Mouse (Mus musculus): Measurements from ENCODE around the gene C1rb. TPM values are rescaled to one million over a fixed set of nuclear protein-coding genes. Genes with fewer than 3 reads are reported as not detected.
"Not testable (repeated sequence)": the region's sequence is repeated elsewhere in the genome, so short reads cannot be mapped to it uniquely, and the experiment has no call there.

The C1rb gene
- not detected in 2 replicates for polyA plus RNA-seq (2015; fragmentation: Nextera tagmentation; extraction: Ambion mirVana)

DNA sequence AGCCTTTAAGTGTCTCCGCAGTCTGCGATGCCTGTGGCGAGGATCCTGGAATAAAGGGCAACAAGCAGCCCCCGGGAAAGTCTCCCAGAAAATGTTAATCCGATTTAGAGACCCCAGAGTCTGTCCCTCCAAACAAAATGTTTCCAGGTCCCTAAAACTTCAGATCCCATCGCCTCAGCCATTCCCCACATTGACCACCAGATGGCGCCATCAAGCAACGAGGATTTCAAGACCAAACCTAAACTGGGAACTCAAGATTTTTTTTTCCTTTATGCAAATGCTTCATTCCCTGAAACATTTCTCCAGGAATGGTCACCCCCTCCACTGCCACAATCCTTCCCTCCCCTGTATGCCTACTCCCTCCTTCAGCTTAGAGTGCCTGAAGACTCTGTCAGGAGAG, at the start of gene C1rb:
TSS of gene C1rb (plus strand) at position 269 of the 400 bp plus-strand sequence.
- no peak within 1 kb of the TSS for H3K4me2 ChIP-seq
- H3K9me3 ChIP-seq = no peaks in the 10 kb centered on the region
- no peak within 1 kb of the TSS for H3K4me3 ChIP-seq (replicated peaks)
- 2% methylated on average over 8 of the region's 8 CpGs for WGBS
- no peak within 1 kb of the TSS for H3K27ac ChIP-seq
- no peaks in the 10 kb centered on the region for H3K27me3 ChIP-seq (replicated peaks)
- no peaks in the 10 kb centered on the region for H3K4me1 ChIP-seq
- no peaks in the 10 kb centered on the region for H3K36me3 ChIP-seq
- no peak for ATAC-seq (ENCODE audit: insufficient read depth, low FRiP score, low read depth)
- no peak within 1 kb of the TSS for H3K9ac ChIP-seq

DNA sequence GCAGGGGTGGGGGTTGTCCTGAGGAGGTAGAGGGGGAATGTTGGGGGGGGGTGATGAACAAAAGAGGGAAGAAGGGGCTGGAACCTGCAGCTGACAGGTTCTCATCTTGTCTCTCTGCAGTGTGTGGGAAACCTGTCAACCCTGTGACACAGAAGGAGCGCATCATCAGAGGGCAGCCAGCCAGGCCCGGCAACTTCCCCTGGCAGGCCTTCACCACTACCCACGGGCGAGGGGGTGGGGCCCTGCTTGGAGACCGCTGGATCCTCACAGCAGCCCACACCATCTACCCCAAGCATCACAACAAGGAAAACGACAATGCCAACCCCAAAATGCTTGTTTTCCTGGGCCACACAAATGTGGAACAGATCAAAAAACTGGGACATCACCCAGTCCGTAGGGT, 48.0 kb upstream of the C1rb start:
- not testable (repeated sequence) for H3K4me1 ChIP-seq; H3K9me3 ChIP-seq; ATAC-seq (ENCODE audit: insufficient read depth, low FRiP score, low read depth); H3K36me3 ChIP-seq; H3K4me2 ChIP-seq; H3K27me3 ChIP-seq (replicated peaks); H3K27ac ChIP-seq; H3K9ac ChIP-seq; H3K4me3 ChIP-seq (replicated peaks)
- 72% methylated on average over 7 of the region's 7 CpGs for WGBS

DNA sequence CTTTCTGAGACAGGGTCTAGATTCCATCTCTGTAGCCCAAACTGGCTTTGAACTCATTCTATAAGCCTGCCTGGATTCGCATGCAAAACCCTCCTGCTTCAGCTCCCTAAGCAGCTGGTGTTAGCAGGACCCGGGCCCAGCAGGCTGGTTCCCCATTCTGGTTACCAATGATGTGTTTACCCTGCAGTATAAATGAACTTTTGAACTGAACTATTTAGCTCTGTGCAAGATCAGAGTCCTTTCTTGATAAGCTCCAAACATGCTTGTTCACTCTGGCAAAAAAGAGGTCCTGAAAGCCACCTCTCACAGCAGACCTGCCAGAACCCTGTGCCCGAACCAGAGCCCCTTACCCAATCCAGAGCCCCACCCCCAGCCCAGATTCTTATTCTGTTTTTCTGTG, 42.2 kb upstream of the C1rb start:
- H3K9me3 ChIP-seq = no peaks in the 10 kb centered on the region
- no peak overlapping the region for H3K27ac ChIP-seq
- H3K4me2 ChIP-seq = no peak overlapping the region
- H3K36me3 ChIP-seq = no peaks in the 10 kb centered on the region
- 62% methylated on average over 3 of the region's 3 CpGs for WGBS
- no peaks in the 10 kb centered on the region for H3K4me1 ChIP-seq
- H3K9ac ChIP-seq = no peak overlapping the region
- H3K4me3 ChIP-seq (replicated peaks) = no peak overlapping the region
- no peaks in the 10 kb centered on the region for H3K27me3 ChIP-seq (replicated peaks)
- 0 out of 2 replicates have a peak, but pooled peaks have one; percentile 50 for ATAC-seq (ENCODE audit: insufficient read depth, low FRiP score, low read depth)

DNA sequence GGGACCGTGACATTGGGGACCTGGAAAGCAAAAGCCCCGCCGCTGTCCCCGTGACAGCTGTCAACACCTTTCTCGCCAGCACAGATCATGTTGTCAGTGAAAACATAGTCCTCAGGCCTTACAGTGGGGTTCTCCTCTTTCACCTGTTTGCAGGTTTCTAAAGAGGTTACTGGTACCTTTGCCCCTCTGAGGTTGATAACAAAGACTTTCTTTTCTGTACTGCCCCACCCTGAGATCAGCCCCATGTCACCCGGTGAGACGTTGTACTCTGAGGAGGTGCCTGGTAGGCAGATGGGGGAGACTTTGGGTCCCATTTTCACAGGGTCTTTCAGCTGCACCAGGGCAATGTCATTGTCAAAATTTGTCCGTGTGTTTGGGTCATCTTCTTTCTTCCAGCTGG, 39.0 kb upstream of the C1rb start:
- Histone ChIP-seq H3K4me2 (no peak overlapping the region), H3K27ac (no peak overlapping the region), H3K36me3 (no peaks in the 10 kb centered on the region), H3K9me3 (no peaks in the 10 kb centered on the region), H3K4me1 (no peaks in the 10 kb centered on the region), H3K27me3 (replicated peaks) (no peaks in the 10 kb centered on the region), H3K4me3 (replicated peaks) (no peak overlapping the region), H3K9ac (no peak overlapping the region)
- WGBS = 79% methylated on average over 8 of the region's 8 CpGs
- ATAC-seq (ENCODE audit: insufficient read depth, low FRiP score, low read depth) = no peak

DNA sequence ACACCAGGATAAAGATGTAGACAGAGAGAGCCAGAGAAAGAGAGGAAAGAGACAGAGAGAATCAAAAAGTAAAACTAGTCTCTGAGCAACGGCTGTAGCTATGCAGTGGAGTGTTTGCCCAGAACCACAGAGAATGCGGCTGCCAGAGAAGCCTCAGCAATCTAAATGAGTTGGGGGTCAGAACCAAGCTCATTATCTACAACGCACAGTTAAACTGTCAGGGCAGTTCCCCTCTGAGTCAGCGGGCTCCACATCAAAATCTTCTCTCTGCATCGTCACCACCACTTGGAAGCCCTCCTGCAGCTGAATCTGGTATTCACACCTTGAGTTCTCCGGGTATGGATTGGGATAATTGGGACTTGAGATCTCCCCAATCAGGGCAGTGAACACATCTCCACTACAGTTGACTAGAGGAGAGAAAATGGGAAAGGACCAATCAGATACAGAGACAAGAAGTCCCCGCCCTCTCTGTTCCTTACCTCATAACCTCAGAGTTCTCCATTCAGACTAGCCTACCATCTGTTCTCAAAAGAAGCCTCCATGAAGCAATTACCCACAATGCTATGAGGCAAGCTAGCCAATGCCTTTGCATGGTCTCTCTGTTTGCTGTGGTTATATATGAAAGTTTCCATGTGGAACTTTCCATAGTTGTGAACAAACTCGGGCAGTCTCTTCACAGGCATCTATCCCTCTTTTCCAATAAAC, 33.8 kb upstream of the C1rb start:
- 69% methylated on average over 8 of the region's 8 CpGs for WGBS
- not testable (repeated sequence) for ATAC-seq (ENCODE audit: insufficient read depth, low FRiP score, low read depth)

DNA sequence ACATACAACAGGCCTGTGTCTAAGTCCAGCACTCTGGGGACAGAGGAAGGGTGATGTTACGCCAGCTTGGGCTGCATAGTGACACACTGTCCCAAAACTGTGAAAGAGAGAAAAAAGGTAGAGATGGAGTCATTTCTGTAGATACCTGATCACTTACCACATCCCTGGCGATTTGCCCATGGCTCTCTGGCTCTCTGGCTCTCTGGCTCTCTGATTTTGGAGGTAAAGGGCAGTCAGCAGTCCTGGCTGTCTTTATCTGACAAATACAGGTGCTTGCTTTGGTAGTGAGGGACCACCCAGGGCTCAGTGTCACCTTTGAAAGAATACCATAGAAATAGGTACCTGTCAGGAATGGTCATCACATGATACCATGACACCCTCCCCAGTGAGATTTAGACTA, 28.9 kb upstream of the C1rb start:
- not testable (repeated sequence) for ATAC-seq (ENCODE audit: insufficient read depth, low FRiP score, low read depth); H3K36me3 ChIP-seq; H3K9me3 ChIP-seq; H3K9ac ChIP-seq; H3K4me1 ChIP-seq; H3K4me3 ChIP-seq (replicated peaks); H3K4me2 ChIP-seq; H3K27ac ChIP-seq; H3K27me3 ChIP-seq (replicated peaks)
- 81% methylated on average over 2 of the region's 2 CpGs for WGBS

More for the DNA sequence above, 33.8 kb upstream of the C1rb start:
- not testable (repeated sequence) for H3K36me3 ChIP-seq; H3K4me3 ChIP-seq (replicated peaks); H3K4me1 ChIP-seq; H3K27ac ChIP-seq; H3K27me3 ChIP-seq (replicated peaks); H3K9me3 ChIP-seq; H3K9ac ChIP-seq; H3K4me2 ChIP-seq

DNA sequence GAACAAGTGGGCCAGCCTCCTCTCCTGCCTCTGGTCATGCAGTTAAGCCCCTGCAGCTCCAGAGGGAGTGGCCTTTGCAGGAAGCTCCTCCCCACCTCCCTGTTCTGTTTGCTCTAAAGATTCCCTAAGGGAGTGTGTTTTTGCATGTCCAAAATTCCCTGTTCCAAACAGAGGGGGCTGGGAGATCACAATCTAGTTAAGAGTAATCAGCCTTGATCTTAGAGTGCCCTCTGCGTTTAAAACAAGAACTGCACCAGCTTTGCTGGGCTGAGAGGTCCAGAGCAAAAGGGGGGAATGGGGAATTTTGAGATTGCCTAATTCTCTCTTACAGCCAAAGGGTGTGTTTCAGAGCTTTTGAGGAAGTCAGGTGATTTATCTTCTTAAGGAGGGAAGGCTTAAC, 27.8 kb upstream of the C1rb start, which contains the start of gene C1s1:
TSS of gene C1s1 (minus strand) at position 76 of the 400 bp plus-strand sequence.
- H3K4me2 ChIP-seq; H3K9me3 ChIP-seq; H3K27ac ChIP-seq; H3K27me3 ChIP-seq (replicated peaks); H3K4me3 ChIP-seq (replicated peaks); H3K4me1 ChIP-seq; H3K36me3 ChIP-seq; H3K9ac ChIP-seq: not testable (repeated sequence)
- ATAC-seq (ENCODE audit: insufficient read depth, low FRiP score, low read depth) = 0 out of 2 replicates have a peak, but pooled peaks have one; percentile 39
- WGBS = 3% methylated on average over 1 of the region's 1 CpGs

DNA sequence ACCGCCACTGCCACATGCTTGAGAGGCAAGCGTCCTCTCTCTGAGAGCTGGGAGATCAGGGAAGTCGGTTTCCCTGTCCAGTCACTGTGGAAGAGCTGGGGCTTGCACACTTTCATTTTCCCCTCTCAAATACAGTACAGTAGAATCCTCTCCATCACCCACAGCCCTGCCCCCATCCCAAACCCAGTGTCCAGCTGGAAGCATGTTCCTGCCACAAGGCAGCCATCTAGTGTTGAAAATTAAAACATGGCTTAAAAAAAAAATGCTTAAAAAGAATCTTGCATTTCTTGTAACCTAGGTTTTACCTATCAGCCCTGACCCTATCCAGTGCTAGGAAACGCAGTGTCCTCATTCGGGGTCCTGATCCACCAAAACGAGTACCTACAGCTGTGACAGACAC, 25.6 kb upstream of the C1rb start:
- 81% methylated on average over 6 of the region's 6 CpGs for WGBS
- Histone ChIP-seq H3K9ac (no peak overlapping the region), H3K27me3 (replicated peaks) (no peaks in the 10 kb centered on the region), H3K4me3 (replicated peaks) (no peak overlapping the region), H3K9me3 (no peaks in the 10 kb centered on the region), H3K4me2 (no peak overlapping the region), H3K36me3 (no peaks in the 10 kb centered on the region), H3K27ac (no peak overlapping the region), H3K4me1 (no peaks in the 10 kb centered on the region)
- no peak for ATAC-seq (ENCODE audit: insufficient read depth, low FRiP score, low read depth)

DNA sequence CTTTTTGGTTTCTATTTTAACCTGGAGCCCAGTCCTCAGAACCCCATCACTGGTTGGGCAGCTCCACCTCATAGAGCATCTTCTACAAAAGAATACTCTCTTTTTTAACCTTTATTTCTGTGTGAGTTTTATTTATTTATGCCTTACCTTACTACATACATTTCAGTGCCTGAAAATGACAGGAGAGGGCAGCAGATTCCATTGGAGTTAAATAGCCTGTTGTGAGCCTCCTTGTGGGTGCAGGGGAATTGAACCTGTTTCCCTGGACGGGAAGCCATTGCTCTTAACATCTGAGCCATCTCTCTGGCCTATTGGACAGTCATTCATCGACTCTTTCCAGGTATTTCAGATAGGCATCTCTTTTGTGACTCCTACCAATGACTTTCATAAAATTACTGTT, 24.7 kb upstream of the C1rb start:
- WGBS = 75% methylated on average over 2 of the region's 2 CpGs
- H3K9me3 ChIP-seq = no peaks in the 10 kb centered on the region
- H3K27ac ChIP-seq = no peak overlapping the region
- H3K4me2 ChIP-seq = no peak overlapping the region
- ATAC-seq (ENCODE audit: insufficient read depth, low FRiP score, low read depth) = no peak
- no peaks in the 10 kb centered on the region for H3K36me3 ChIP-seq
- H3K4me3 ChIP-seq (replicated peaks) = no peak overlapping the region
- no peaks in the 10 kb centered on the region for H3K4me1 ChIP-seq
- H3K9ac ChIP-seq = no peak overlapping the region
- H3K27me3 ChIP-seq (replicated peaks) = no peaks in the 10 kb centered on the region

DNA sequence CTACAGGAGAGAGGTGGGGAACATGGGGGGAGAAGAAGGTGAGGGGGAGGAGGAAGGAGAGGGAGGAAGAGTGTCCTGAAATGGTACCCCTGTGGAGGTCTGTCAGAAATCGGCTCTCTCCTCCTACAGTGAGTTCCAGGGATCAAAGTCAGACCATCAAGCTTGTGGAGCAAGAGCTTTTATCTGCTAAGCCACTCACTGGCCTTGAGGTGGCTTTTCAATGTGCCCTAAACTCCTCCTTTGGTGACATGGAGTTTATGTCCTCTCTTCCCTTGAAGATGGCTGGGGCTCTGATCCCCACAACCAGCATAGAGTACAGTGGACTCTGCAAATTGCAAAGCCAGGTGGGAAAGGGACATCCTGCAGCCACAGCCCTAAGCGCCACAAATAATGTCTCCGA, 22.1 kb upstream of the C1rb start:
- H3K4me1 ChIP-seq; H3K9me3 ChIP-seq; H3K27ac ChIP-seq; ATAC-seq (ENCODE audit: insufficient read depth, low FRiP score, low read depth); H3K36me3 ChIP-seq; H3K4me3 ChIP-seq (replicated peaks); H3K9ac ChIP-seq; H3K27me3 ChIP-seq (replicated peaks); H3K4me2 ChIP-seq: not testable (repeated sequence)
- WGBS = 96% methylated on average over 3 of the region's 3 CpGs

DNA sequence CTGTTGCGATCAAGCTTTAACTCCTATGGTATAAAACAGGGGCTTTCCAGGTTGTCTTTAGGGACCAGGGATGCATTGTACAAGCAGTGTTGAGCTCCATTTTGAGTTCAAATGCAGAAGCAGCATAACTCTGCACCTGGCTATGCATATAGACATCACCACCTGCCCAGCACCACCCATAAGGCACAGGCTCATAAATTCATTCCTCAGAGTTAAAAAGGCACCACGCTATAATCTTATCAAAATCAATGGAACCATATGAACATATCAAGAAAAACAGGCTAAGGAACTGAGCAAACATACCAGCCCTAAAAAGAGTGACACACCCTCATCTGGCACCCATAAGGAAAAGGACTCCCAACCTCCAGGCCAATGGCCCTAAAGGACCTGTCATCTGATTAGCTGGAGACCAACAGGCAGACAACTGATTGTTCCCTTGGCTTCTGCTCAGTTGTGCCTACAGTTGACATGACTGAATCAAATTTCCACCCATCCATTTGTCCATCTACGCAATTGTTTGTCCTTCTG, 21.0 kb upstream of the C1rb start:
- H3K4me2 ChIP-seq = no peak overlapping the region
- H3K4me3 ChIP-seq (replicated peaks) = no peak overlapping the region
- 0 out of 2 replicates have a peak, but pooled peaks cover 4% of the 10 kb centered on the region for H3K9me3 ChIP-seq
- H3K27ac ChIP-seq = no peak overlapping the region
- WGBS = 81% methylated on average over 3 of the region's 3 CpGs
- ATAC-seq (ENCODE audit: insufficient read depth, low FRiP score, low read depth) = no peak
- H3K9ac ChIP-seq = no peak overlapping the region
- H3K36me3 ChIP-seq = no peaks in the 10 kb centered on the region
- no peaks in the 10 kb centered on the region for H3K27me3 ChIP-seq (replicated peaks)
- no peaks in the 10 kb centered on the region for H3K4me1 ChIP-seq

DNA sequence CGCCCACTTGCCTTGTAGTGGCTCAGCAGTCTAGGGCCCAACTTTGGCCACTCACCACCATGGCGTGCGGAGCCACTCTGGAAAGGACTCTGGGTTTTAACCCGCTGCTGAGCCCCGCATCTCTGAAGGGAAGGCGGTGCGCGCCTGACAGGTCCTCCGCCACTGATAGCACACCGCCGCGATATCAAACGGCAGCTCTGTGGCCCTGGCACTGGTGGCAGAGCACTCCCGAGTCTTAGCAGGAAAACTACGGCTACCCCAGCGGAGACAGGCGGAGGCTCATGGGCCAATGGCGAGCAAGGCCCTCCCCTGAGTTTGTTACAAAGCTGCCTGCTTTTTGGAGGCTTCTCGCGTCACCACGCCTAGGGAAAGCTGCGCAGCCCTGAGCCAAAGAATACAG, 17.3 kb upstream of the C1rb start:
- WGBS = 66% methylated on average over 22 of the region's 22 CpGs
- H3K36me3 ChIP-seq = no peaks in the 10 kb centered on the region
- no peak for ATAC-seq (ENCODE audit: insufficient read depth, low FRiP score, low read depth)
- no peak overlapping the region for H3K9ac ChIP-seq
- no peak overlapping the region for H3K27ac ChIP-seq
- no peak overlapping the region for H3K4me3 ChIP-seq (replicated peaks)
- 0 out of 2 replicates have a peak, but pooled peaks cover 4% of the 10 kb centered on the region for H3K9me3 ChIP-seq
- no peak overlapping the region for H3K4me2 ChIP-seq
- H3K27me3 ChIP-seq (replicated peaks) = no peaks in the 10 kb centered on the region
- H3K4me1 ChIP-seq = no peaks in the 10 kb centered on the region
